Mouse (Mus musculus) stomach, embryonic 16.5 days (tissue): Measurements from ENCODE around the gene Ccdc163. TPM values are rescaled to one million over a fixed set of nuclear protein-coding genes. Genes with fewer than 3 reads are reported as not detected.
"Not testable (repeated sequence)": the region's sequence is repeated elsewhere in the genome, so short reads cannot be mapped to it uniquely, and the experiment has no call there.

Experiments
- ATAC-seq: fragments of 200-750 bp; cut with Nextera tagmentation; 2 replicates; pipeline ENCODE4 v1.8.0; 2017; ENCODE audit warnings: moderate number of reproducible peaks, moderate TSS enrichment; ENCODE audit not compliant: insufficient read depth, low FRiP score
- H3K27ac ChIP-seq: fragments of 300-500 bp; sonication (generic); 2 replicates; pipeline ENCODE4 v1.5.1; 2014; ENCODE audit warnings: low read length
- H3K27me3 ChIP-seq: fragments of 300-500 bp; sonication (generic); 2 replicates; pipeline ENCODE4 v1.6.1; 2014; ENCODE audit warnings: low read length, control low read depth, mixed read lengths; ENCODE audit not compliant: control insufficient read depth, insufficient read depth
- H3K36me3 ChIP-seq: fragments of 300-500 bp; sonication (generic); 2 replicates; pipeline ENCODE4 v1.6.1; 2014; ENCODE audit warnings: low read length; ENCODE audit not compliant: control insufficient read depth, insufficient read depth
- H3K4me1 ChIP-seq: fragments of 300-500 bp; sonication (generic); 2 replicates; pipeline ENCODE4 v1.6.1; 2014; ENCODE audit warnings: low read length, control low read depth, mixed read lengths; ENCODE audit not compliant: control insufficient read depth, insufficient read depth
- H3K4me2 ChIP-seq: fragments of 300-500 bp; sonication (generic); 2 replicates; pipeline ENCODE4 v1.6.1; 2014; ENCODE audit warnings: low read depth, low read length, mixed read lengths
- H3K4me3 ChIP-seq: fragments of 300-500 bp; sonication (generic); replicated peaks from 2 replicates; pipeline ENCODE4 v1.5.1; 2014; ENCODE audit warnings: mild to moderate bottlenecking, low read length
- H3K9ac ChIP-seq: fragments of 300-500 bp; sonication (generic); 2 replicates; pipeline ENCODE4 v1.6.1; 2014; ENCODE audit warnings: low read length
- H3K9me3 ChIP-seq: fragments of 300-500 bp; sonication (generic); replicated peaks from 2 replicates; pipeline ENCODE4 v1.6.1; 2016; ENCODE audit warnings: low read length, control low read depth; ENCODE audit not compliant: control insufficient read depth
- WGBS: fragments of 180-500 bp; shearing (Covaris S2); extraction: QIAGEN DNeasy Blood & Tissue Kit; methylation state at CpG from one replicate; pipeline ENCODE4 v1.1.7; 2014; 5-methylcytosine and 5-hydroxymethylcytosine counted together
- polyA plus RNA-seq: library from polyadenylated mRNA; unstranded; fragments of >200 nt; fragmentation: Nextera tagmentation; extraction: Ambion mirVana; gene quantifications from 2 replicates; pipeline ENCODE4 v1.2.1, GENCODE M21; 2015

The Ccdc163 gene
- 24.8 and 27.6 TPM in 2 replicates for polyA plus RNA-seq

DNA sequence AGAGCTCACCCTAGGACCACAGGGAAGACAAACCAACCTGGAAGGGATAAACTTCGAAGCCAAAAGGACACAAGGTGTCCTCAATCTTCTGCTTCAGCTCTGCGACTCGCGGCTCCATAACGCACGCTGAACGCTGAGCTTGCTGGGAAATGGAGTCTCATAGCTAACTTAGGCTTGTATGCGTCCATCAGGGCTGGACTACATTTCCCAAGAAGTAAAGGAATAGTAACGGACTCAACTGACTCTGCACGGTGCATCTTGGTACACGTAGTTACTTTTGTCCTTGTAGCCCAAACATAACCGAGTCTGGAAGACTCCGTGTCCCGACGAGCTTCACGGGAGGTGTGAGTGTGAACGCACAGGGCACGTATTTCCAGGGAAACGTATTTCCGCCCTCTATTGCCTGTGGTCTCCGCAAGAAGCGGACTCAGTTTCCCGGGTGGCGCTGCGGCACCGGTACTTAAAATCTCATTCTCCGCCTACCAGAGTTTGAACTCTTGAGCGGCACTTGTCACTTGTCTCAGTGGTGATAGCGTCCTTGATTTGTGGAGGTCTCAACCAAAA is at the start of gene Ccdc163, which contains the start of gene Mmachc:
TSS of gene Ccdc163 (plus strand) at position 309 of the 564 bp plus-strand sequence.
TSS of gene Mmachc (minus strand) at position 206 of the 564 bp plus-strand sequence.
- Histone ChIP-seq H3K4me2 (peak within 1 kb of the TSS; percentile 82), H3K27me3 (no peaks in the 10 kb centered on the region), H3K4me3 (peak within 1 kb of the TSS; percentile 63), H3K4me1 (0 out of 2 replicates have a peak, but pooled peaks cover 4% of the 10 kb centered on the region), H3K9me3 (no peaks in the 10 kb centered on the region), H3K9ac (peak within 1 kb of the TSS; percentile 71), H3K27ac (no peak within 1 kb of the TSS), H3K36me3 (0 out of 2 replicates have a peak, but pooled peaks cover 2% of the 10 kb centered on the region)
- under 1% methylated on average over 29 of the region's 29 CpGs for WGBS
- ATAC-seq: peak; percentile 99

- Histone ChIP-seq H3K27ac (no peak overlapping the region), H3K27me3 (no peaks in the 10 kb centered on the region), H3K36me3 (no peaks in the 10 kb centered on the region), H3K9me3 (no peaks in the 10 kb centered on the region), H3K4me2 (no peak overlapping the region), H3K9ac (no peak overlapping the region), H3K4me3 (no peak overlapping the region), H3K4me1 (no peaks in the 10 kb centered on the region)
- 32% methylated on average over 2 of the region's 2 CpGs for WGBS
- ATAC-seq: 0 out of 2 replicates have a peak, but pooled peaks have one; percentile 56
These were observed 48.8 kb upstream of the Ccdc163 start for GRCm38 (mm10) chr4:116659474-116659873.

GRCm38 (mm10) chr4:116659916-116660315 is 48.4 kb upstream of the Ccdc163 start:
- WGBS: 70% methylated on average over 6 of the region's 6 CpGs
- not testable (repeated sequence) for H3K27ac ChIP-seq

DNA sequence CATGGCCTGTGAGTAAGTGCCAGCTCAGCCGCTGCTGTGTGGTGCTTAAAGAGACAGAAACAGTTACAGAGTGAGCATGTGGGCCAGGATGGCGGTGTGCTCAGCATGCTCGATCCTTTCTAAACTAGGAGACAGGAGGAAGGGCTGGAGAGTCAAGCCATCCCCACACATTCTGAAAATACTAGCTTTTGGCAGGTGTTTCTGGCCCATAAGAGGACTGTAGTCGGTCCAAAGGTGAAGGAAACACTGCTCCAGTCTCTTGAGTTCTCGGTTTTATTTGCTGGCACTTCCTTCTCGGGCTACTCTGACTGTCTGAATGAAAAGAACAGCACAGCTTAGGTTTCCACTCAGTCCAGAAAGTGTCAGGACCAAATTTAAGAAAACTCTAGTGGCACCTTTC is 47.5 kb upstream of the Ccdc163 start:
- Histone ChIP-seq H3K27ac (no peak overlapping the region), H3K36me3 (no peaks in the 10 kb centered on the region), H3K4me1 (no peaks in the 10 kb centered on the region), H3K4me2 (no peak overlapping the region), H3K4me3 (no peak overlapping the region), H3K27me3 (no peaks in the 10 kb centered on the region), H3K9ac (no peak overlapping the region), H3K9me3 (no peaks in the 10 kb centered on the region)
- ATAC-seq: no peak
- 71% methylated on average over 6 of the region's 6 CpGs for WGBS

More at GRCm38 (mm10) chr4:116659916-116660315, 48.4 kb upstream of the Ccdc163 start:
- not testable (repeated sequence) for H3K4me3 ChIP-seq, H3K9ac ChIP-seq, H3K9me3 ChIP-seq, H3K36me3 ChIP-seq, H3K27me3 ChIP-seq, H3K4me2 ChIP-seq, H3K4me1 ChIP-seq, ATAC-seq

GRCm38 (mm10) chr4:116661998-116662397 is 46.3 kb upstream of the Ccdc163 start:
- Histone ChIP-seq H3K4me3 (no peak overlapping the region), H3K4me2 (no peak overlapping the region), H3K4me1 (no peaks in the 10 kb centered on the region), H3K9ac (no peak overlapping the region), H3K27me3 (no peaks in the 10 kb centered on the region), H3K27ac (no peak overlapping the region), H3K36me3 (no peaks in the 10 kb centered on the region), H3K9me3 (no peaks in the 10 kb centered on the region)
- no peak for ATAC-seq
- 88% methylated on average over 1 of the region's 1 CpGs for WGBS

- Histone ChIP-seq H3K4me2 (no peak overlapping the region), H3K4me1 (0 out of 2 replicates have a peak, but pooled peaks cover 3% of the 10 kb centered on the region), H3K9ac (no peak overlapping the region), H3K27ac (no peak overlapping the region), H3K4me3 (no peak overlapping the region), H3K36me3 (no peaks in the 10 kb centered on the region), H3K27me3 (no peaks in the 10 kb centered on the region), H3K9me3 (no peaks in the 10 kb centered on the region)
- 62% methylated on average over 4 of the region's 4 CpGs for WGBS
- ATAC-seq: no peak
These were observed 41.7 kb upstream of the Ccdc163 start for GRCm38 (mm10) chr4:116666625-116667024.

GRCm38 (mm10) chr4:116668145-116668544 is 40.2 kb upstream of the Ccdc163 start:
- no peaks in the 10 kb centered on the region for H3K9me3 ChIP-seq
- 48% methylated on average over 3 of the region's 3 CpGs for WGBS
- no peaks in the 10 kb centered on the region for H3K36me3 ChIP-seq
- H3K4me2 ChIP-seq: no peak overlapping the region
- no peak overlapping the region for H3K9ac ChIP-seq
- H3K27me3 ChIP-seq: no peaks in the 10 kb centered on the region
- no peak for ATAC-seq
- peak overlapping the region; percentile 27; the same call in 1 of the 2 replicates for H3K27ac ChIP-seq
- no peak overlapping the region for H3K4me3 ChIP-seq
- 0 out of 2 replicates have a peak, but pooled peaks cover 3% of the 10 kb centered on the region for H3K4me1 ChIP-seq

DNA sequence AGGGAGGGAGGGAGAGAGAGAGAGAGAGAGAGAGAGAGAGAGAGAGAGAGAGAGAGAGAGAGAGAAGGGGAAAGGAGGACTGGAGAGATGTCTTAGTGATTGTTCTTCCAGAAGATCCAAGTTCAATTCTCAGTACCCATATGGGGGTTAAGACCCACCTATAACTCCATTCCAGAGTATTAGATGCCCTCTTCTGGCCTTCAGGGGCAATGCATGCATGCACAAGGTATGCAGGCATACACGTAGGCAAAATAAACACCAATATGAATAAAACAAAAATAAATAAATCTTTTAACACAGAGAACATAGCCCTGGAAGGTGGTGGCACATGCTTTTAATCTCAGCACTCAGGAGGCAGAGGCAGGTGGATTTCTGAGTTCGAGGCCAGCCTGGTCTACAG is 39.0 kb upstream of the Ccdc163 start:
- no peak for ATAC-seq
- H3K4me1 ChIP-seq: 0 out of 2 replicates have a peak, but pooled peaks cover 3% of the 10 kb centered on the region
- H3K9me3 ChIP-seq: no peaks in the 10 kb centered on the region
- no peaks in the 10 kb centered on the region for H3K36me3 ChIP-seq
- WGBS: 69% methylated on average over 2 of the region's 2 CpGs
- H3K27me3 ChIP-seq: no peaks in the 10 kb centered on the region
- H3K4me2 ChIP-seq: no peak overlapping the region
- H3K9ac ChIP-seq: no peak overlapping the region
- no peak overlapping the region for H3K27ac ChIP-seq
- no peak overlapping the region for H3K4me3 ChIP-seq

- WGBS: 14% methylated on average over 2 of the region's 2 CpGs
- no peak overlapping the region for H3K4me2 ChIP-seq
- 0 out of 2 replicates have a peak overlapping the region, but pooled peaks have one; percentile 36 for H3K27ac ChIP-seq
These were observed 35.5 kb upstream of the Ccdc163 start for GRCm38 (mm10) chr4:116672785-116673184.

More at GRCm38 (mm10) chr4:116672785-116673184, 35.5 kb upstream of the Ccdc163 start:
- Histone ChIP-seq H3K27me3 (no peaks in the 10 kb centered on the region), H3K36me3 (no peaks in the 10 kb centered on the region), H3K9ac (no peak overlapping the region), H3K9me3 (no peaks in the 10 kb centered on the region), H3K4me3 (no peak overlapping the region), H3K4me1 (0 out of 2 replicates have a peak, but pooled peaks cover 3% of the 10 kb centered on the region)
- peak; percentile 96 for ATAC-seq
